Mouse (Mus musculus) C2C12 (cell line): ENCODE measurements around the gene Gm6993. TPM values are rescaled to one million over a fixed set of nuclear protein-coding genes. Genes with fewer than 3 reads are reported as not detected.

Experiments
- H3K27me3 ChIP-seq: one replicate; pipeline ENCODE4 v1.6.1; 2011; ENCODE audit not compliant: control insufficient read depth, insufficient read depth, insufficient read length
- H3K36me3 ChIP-seq: one replicate; pipeline ENCODE4 v1.6.1; 2011; ENCODE audit not compliant: control insufficient read depth, insufficient read depth
- H3K4me3 ChIP-seq: one replicate; pipeline ENCODE4 v1.5.1; 2011; ENCODE audit warnings: mild to moderate bottlenecking, control low read depth; ENCODE audit not compliant: poor library complexity, insufficient read depth, severe bottlenecking
- H3K79me2 ChIP-seq: one replicate; pipeline ENCODE4 v1.6.1; 2011; ENCODE audit not compliant: control insufficient read depth, insufficient read depth
- H3K79me3 ChIP-seq: one replicate; pipeline ENCODE4 v1.6.1; 2011; ENCODE audit warnings: low read depth, control low read depth
- H3ac ChIP-seq: one replicate; pipeline ENCODE3; 2011; ENCODE audit warnings: low read depth; ENCODE audit not compliant: control insufficient read depth, insufficient read length
- CEBPB ChIP-seq: IDR thresholded peaks from one replicate; pipeline ENCODE4 v1.6.1; 2011; ENCODE audit warnings: low read depth, mild to moderate bottlenecking, control low read depth, moderate library complexity
- CTCF ChIP-seq: IDR thresholded peaks from one replicate; pipeline ENCODE4 v1.5.1; 2011; ENCODE audit not compliant: control insufficient read depth, insufficient read depth, insufficient read length
- FOSL1 ChIP-seq: IDR thresholded peaks from one replicate; pipeline ENCODE4 v1.8.0; 2011; ENCODE audit warnings: mild to moderate bottlenecking, low read length; ENCODE audit not compliant: poor library complexity, insufficient read depth, severe bottlenecking
- MAX ChIP-seq: IDR thresholded peaks from one replicate; pipeline ENCODE4 v1.6.1; 2011; ENCODE audit warnings: mild to moderate bottlenecking, control low read depth
- MYOD1 ChIP-seq: IDR thresholded peaks from one replicate; pipeline ENCODE4 v1.6.1; 2011; ENCODE audit warnings: low read depth; ENCODE audit not compliant: control insufficient read depth, insufficient read length
- MYOG ChIP-seq: IDR thresholded peaks from one replicate; pipeline ENCODE4 v1.6.1; 2011; ENCODE audit not compliant: control insufficient read depth, insufficient read length; ENCODE audit errors: extremely low read depth
- USF1 ChIP-seq: IDR thresholded peaks from one replicate; pipeline ENCODE4 v1.6.1; 2011; ENCODE audit warnings: low read depth, mild to moderate bottlenecking, control low read depth, moderate library complexity
- polyA plus RNA-seq: library from polyadenylated mRNA; unstranded; fragments of >200 nt; fragmentation: generic; extraction: Trizol; gene quantifications from one replicate; pipeline ENCODE4 v1.2.1, GENCODE M21; 2012; ENCODE audit warnings: missing spikeins

Gm6993 gene
- polyA plus RNA-seq, 1 experiment, result not detected

DNA sequence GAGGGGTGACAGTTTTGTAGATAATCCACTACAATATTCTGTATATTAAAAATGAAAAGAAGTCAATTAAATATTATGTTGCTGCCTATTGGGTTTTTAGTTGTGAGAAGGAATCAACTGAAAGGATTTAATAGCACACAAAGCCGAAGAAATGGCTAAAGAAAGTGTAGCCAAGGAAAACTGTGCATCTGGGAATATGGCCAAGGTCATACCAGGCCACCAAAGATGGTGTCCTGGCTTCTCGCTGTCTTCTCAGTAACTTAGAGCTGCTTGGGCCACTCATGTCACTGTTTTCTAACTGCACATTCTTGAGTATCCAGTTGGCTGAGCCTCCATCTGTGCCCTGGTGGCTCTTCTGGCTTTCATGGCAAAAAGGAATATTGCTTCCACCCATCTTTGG lies 3.4 kb downstream of the Gm6993 start:
- no peak for TF ChIP-seq CEBPB
- no peak for TF ChIP-seq USF1
- no peak for TF ChIP-seq MYOD1
- TF ChIP-seq MAX, result no peak
- no peak for TF ChIP-seq FOSL1
- TF ChIP-seq MYOG, result no peak
- no peak for TF ChIP-seq CTCF
- Histone ChIP-seq H3K79me3 (no peaks in the 10 kb centered on the region), H3K79me2 (no peaks in the 10 kb centered on the region), H3K4me3 (no peak overlapping the region), H3ac (no peak overlapping the region), H3K36me3 (no peaks in the 10 kb centered on the region), H3K27me3 (no peaks in the 10 kb centered on the region)

DNA sequence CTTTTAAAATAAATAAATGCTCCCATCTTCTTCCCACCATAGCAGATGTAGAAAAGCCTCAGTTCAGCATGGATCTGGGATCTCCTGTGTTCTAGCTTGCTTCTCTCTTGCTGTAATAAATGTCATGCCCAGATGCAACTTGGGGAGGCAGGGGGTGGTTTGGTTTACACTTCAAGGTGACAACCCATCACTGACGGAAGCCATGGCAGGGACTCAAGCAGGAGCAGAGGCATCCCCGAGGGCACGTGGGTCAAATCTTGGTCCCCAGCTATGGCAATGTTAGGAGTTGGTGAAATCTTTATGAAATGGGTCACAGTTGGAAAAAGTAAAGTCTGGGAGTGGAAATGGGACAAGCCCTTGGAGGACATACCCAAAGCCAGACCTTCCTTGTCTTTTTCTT lies 4.1 kb downstream of the Gm6993 start:
- Histone ChIP-seq H3K27me3 (no peaks in the 10 kb centered on the region), H3K79me2 (no peaks in the 10 kb centered on the region), H3K79me3 (no peaks in the 10 kb centered on the region), H3K36me3 (no peaks in the 10 kb centered on the region), H3ac (no peak overlapping the region), H3K4me3 (no peak overlapping the region)
- TF ChIP-seq CTCF (no peak), FOSL1 (no peak), MYOD1 (no peak)

DNA sequence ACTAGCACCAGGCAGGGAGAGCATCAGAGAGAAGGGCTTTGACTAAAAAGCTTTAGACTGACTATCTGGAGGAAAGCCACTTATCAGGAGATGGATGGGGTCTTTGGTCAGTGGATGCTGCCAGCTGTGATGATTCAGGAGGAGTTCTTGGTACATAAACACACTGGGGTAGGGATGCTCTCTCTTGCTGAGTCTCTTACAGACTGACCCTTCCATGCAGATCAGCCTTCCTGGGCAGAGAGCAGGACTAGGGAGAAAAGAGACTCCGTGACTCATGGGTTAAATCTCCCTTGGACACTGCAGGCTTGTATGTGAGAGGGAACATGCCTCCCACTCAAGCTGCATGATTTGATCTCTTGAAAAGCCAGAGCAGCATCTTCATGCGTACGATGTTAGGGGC lies 5.6 kb downstream of the Gm6993 start:
- Histone ChIP-seq H3K79me3 (no peaks in the 10 kb centered on the region), H3K27me3 (no peaks in the 10 kb centered on the region), H3K36me3 (no peaks in the 10 kb centered on the region), H3K4me3 (no peak overlapping the region), H3K79me2 (no peaks in the 10 kb centered on the region), H3ac (no peak overlapping the region)
- TF ChIP-seq MYOG (no peak), MAX (no peak), MYOD1 (no peak), USF1 (no peak), CEBPB (no peak), FOSL1 (no peak), CTCF (no peak)

DNA sequence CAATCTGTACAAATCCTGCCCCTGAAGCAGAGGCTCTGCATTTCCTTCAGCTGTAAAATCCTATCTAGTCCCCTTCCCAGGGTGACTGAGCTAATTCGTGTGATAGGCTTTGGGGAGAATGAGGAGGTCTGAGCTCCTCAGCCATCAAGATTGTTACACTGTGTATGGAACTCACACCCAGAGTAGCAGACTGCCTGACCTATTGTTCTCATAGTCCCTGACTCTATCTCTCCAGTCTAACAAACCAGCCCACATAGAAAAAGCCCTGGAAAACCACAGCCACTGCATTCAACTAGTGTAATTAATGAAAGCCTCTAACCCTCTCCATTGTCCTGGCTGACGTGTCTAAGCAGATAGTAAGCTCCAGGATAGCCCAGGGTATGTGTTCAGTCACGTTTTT lies 6.0 kb downstream of the Gm6993 start:
- H3K79me3 ChIP-seq, result no peaks in the 10 kb centered on the region
- H3K79me2 ChIP-seq, result no peaks in the 10 kb centered on the region
- H3ac ChIP-seq, result no peak overlapping the region
- H3K4me3 ChIP-seq, result no peak overlapping the region
- H3K36me3 ChIP-seq, result no peaks in the 10 kb centered on the region
- no peaks in the 10 kb centered on the region for H3K27me3 ChIP-seq
- TF ChIP-seq MAX, result no peak
- TF ChIP-seq MYOD1, result no peak
- no peak for TF ChIP-seq CTCF
- TF ChIP-seq FOSL1, result no peak
- TF ChIP-seq MYOG, result no peak
- no peak for TF ChIP-seq CEBPB
- TF ChIP-seq USF1, result no peak

DNA sequence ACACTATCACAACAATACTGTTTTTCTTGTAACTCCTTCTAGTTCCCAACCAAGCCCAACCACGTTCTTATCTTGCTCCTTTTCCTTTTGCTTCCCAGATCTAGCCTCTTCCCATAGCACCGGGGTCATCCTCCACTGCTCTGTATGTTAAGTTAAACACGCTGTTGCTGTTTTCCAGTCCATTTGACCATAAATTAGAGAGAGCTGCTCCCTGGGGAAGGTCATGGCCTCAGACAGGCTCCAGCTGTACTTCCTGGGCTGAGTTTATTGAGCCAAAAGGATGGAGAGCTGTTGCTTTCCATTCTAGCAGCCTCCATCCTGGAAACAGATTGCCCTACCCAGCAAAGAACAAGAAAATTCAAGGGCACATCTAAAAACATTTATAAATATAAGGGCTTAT lies 7.6 kb downstream of the Gm6993 start:
- no peaks in the 10 kb centered on the region for H3K79me3 ChIP-seq
- H3ac ChIP-seq, result no peak overlapping the region
- no peaks in the 10 kb centered on the region for H3K79me2 ChIP-seq
- H3K4me3 ChIP-seq, result no peak overlapping the region
- H3K27me3 ChIP-seq, result no peaks in the 10 kb centered on the region
- no peaks in the 10 kb centered on the region for H3K36me3 ChIP-seq
- TF ChIP-seq MAX, result no peak
- no peak for TF ChIP-seq FOSL1
- no peak for TF ChIP-seq CTCF
- no peak for TF ChIP-seq MYOD1

DNA sequence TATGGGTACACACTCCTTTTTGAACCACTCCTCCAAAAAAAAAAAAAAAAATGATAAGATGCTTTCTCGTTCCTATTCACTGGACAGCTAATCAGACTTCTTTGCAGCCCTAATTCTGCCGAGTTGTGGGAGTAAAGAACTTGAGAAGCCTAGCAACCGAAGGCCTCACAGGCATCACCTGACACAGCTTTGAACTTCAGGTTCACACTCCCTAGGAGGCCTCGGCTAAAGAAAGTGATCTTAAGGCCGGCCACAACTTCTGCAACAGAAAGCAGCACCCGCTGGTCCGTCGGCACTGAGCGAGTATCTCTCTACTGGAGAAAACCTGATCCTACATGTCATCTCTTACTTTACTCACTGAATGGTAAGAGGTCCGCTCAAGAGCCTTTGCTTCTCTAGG lies 8.1 kb downstream of the Gm6993 start:
- no peaks in the 10 kb centered on the region for H3K36me3 ChIP-seq
- H3K4me3 ChIP-seq, result no peak overlapping the region
- no peaks in the 10 kb centered on the region for H3K27me3 ChIP-seq
- H3K79me3 ChIP-seq, result no peaks in the 10 kb centered on the region
- no peaks in the 10 kb centered on the region for H3K79me2 ChIP-seq
- TF ChIP-seq CEBPB (no peak), USF1 (no peak), FOSL1 (no peak), MYOG (no peak), MYOD1 (no peak), CTCF (no peak), MAX (no peak)
- H3ac ChIP-seq, result no peak overlapping the region

DNA sequence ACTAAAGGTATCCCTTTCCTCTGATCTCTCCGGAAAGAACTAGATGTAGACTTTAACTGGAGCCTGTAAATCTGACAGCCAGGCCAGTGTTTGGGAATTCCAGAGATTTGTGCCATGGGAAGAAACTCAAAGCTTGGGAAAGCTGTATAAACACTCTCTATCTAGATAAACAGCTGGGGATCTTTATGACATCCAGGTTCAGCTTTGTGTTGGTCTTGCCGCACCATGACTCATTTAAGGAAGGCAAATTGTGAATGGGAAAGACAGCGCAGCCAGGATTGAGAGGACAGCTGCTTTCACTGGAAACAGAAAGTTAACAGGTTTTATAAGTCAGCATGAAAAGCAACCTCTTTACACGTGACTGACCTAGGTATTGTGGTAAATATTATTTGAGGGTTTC lies 11.7 kb downstream of the Gm6993 start:
- H3K36me3 ChIP-seq, result no peaks in the 10 kb centered on the region
- TF ChIP-seq MYOD1, result peak; percentile 65
- TF ChIP-seq CEBPB, result no peak
- H3K79me3 ChIP-seq, result no peaks in the 10 kb centered on the region
- H3K4me3 ChIP-seq, result no peak overlapping the region
- no peaks in the 10 kb centered on the region for H3K79me2 ChIP-seq
- no peaks in the 10 kb centered on the region for H3K27me3 ChIP-seq
- H3ac ChIP-seq, result no peak overlapping the region
